Mouse (Mus musculus) erythroid progenitor cell, adult 5-6 weeks (primary cell): ENCODE measurements around the gene Stk39. TPM values are rescaled to one million over a fixed set of nuclear protein-coding genes. Genes with fewer than 3 reads are reported as not detected.
"Not testable (repeated sequence)": the region's sequence is repeated elsewhere in the genome, so short reads cannot be mapped to it uniquely, and the experiment has no call there.

Experiments
- ATAC-seq: replicated peaks from 2 replicates; pipeline ENCODE4 v1.8.0; 2016; ENCODE audit warnings: moderate number of reproducible peaks, mild to moderate bottlenecking, moderate TSS enrichment, inconsistent platforms; ENCODE audit not compliant: poor library complexity, low FRiP score, severe bottlenecking
- total RNA-seq, 2 experiments: library from RNA; stranded (forward) in 1 of 2; stranded (reverse) in 1 of 2; fragments of 150-400 nt in 1 of 2; fragments of 186-747, 209-891 nt in 1 of 2; gene quantifications; 2 replicates each; pipeline versions ENCODE4 v1.2.3 to v1.2.4; 2015 to 2017; ENCODE audit warnings: low replicate concordance in 2 of 2

The Stk39 gene
- total RNA-seq, 2 experiments from 2014 or later = 1.1 to 15.1 TPM

GRCm38 (mm10) chr2:68254756-68255155, 217.3 kb downstream of the Stk39 start:
- ATAC-seq = no peak

- ATAC-seq = no peak
Observed at GRCm38 (mm10) chr2:68253222-68253621, 218.8 kb downstream of the Stk39 start.

GRCm38 (mm10) chr2:68252048-68252758, 219.9 kb downstream of the Stk39 start:
- no peak for ATAC-seq

- no peak for ATAC-seq
Observed at GRCm38 (mm10) chr2:68250897-68251296, 221.2 kb downstream of the Stk39 start.

GRCm38 (mm10) chr2:68249855-68250424, 222.1 kb downstream of the Stk39 start:
- ATAC-seq = no peak

- no peak for ATAC-seq
Observed at GRCm38 (mm10) chr2:68246284-68246683, 225.8 kb downstream of the Stk39 start.

GRCm38 (mm10) chr2:68244556-68244955, 227.5 kb downstream of the Stk39 start:
- no peak for ATAC-seq

- ATAC-seq = no peak
Observed at GRCm38 (mm10) chr2:68243879-68244553, 228.1 kb downstream of the Stk39 start.

- ATAC-seq = no peak
Observed at GRCm38 (mm10) chr2:68243273-68243672, 228.8 kb downstream of the Stk39 start.

GRCm38 (mm10) chr2:68242069-68242468, 230.0 kb downstream of the Stk39 start:
- ATAC-seq = no peak

GRCm38 (mm10) chr2:68241640-68242039, 230.4 kb downstream of the Stk39 start:
- no peak for ATAC-seq

- ATAC-seq = not testable (repeated sequence)
Observed at GRCm38 (mm10) chr2:68239415-68239814, 232.7 kb downstream of the Stk39 start.

- no peak for ATAC-seq
Observed at GRCm38 (mm10) chr2:68232929-68233328, 239.1 kb downstream of the Stk39 start.

GRCm38 (mm10) chr2:68229872-68230271, 242.2 kb downstream of the Stk39 start:
- no peak for ATAC-seq

GRCm38 (mm10) chr2:68229081-68229480, 243.0 kb downstream of the Stk39 start:
- ATAC-seq = no peak

GRCm38 (mm10) chr2:68222227-68222873, 249.7 kb downstream of the Stk39 start:
- no peak for ATAC-seq

- no peak for ATAC-seq
Observed at GRCm38 (mm10) chr2:68221226-68221625, 250.8 kb downstream of the Stk39 start.

- ATAC-seq = no peak
Observed at GRCm38 (mm10) chr2:68219823-68220222, 252.2 kb downstream of the Stk39 start.

- ATAC-seq = no peak
Observed at GRCm38 (mm10) chr2:68215176-68215575, 256.9 kb downstream of the Stk39 start.

- ATAC-seq = no peak
Observed at GRCm38 (mm10) chr2:68214400-68214799, 257.7 kb downstream of the Stk39 start.

- ATAC-seq = no peak
Observed at GRCm38 (mm10) chr2:68211443-68211842, 260.6 kb downstream of the Stk39 start.
